Mouse (Mus musculus): Measurements from ENCODE around the gene Fam129b. TPM values are rescaled to one million over a fixed set of nuclear protein-coding genes. Genes with fewer than 3 reads are reported as not detected.

Fam129b gene
- total RNA-seq, 1 experiment = 90.0 TPM

DNA sequence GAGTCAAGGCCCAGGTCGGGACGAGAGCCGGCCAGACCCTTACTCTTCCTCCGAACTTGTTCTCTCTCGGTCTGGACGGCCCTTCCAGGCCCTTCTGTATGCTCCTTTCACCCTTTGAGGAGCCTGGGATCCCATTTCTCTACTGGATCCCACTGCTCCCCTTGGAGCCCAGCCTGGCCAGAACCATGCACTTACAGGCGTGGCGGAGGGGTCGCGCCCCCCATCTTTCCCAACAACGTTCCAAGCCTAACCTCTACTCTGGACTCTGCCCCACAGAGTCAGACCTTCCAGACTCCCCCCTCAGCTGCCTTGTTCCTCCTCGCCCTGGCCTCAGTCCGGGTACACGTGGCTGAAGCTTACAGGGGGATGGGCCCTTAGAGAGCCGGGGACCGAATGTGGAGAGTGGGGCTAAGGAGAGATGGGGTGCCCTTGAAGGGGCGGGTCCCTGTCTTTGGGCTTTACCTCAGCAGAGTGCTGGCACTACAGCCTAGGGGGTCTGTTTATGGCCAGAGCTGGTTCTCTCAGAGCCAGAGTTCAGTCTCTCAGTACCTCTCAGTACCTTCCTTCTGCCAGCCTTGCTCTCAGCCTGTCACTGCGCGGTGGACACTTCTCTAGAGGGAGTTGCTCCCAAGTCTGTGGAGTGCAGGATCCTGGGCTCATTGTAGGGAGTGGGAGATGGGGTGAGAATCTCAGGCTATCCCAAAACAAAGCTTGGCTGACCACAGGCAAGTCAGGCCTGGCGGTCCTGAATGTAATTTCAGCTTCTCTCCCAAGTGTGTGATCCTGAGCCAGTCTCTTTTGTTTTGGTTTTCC lies 782 bp downstream of the Fam129b start:
- no peak for DNase-seq (ENCODE audit: low read depth, low spot score)
- peak overlapping the region; percentile 72 to 92 for H3K4me3 ChIP-seq (ENCODE audit: insufficient read depth in 1 of 2, low read depth in 1 of 2, low read length in 2 of 2, poor library complexity in 1 of 2, severe bottlenecking in 1 of 2)
- in situ Hi-C loops (cut with MboI; ENCODE audit: low sequenced_read_pairs in 2 of 2, unreplicated experiment in 2 of 2) = no loop called here
- H3K27ac ChIP-seq (ENCODE audit: insufficient read depth, low read depth, low read length, poor library complexity, severe bottlenecking) = no peak overlapping the region
- TF ChIP-seq ZC3H11A (IDR thresholded peaks at IDR 0.05; ENCODE audit: borderline replicate concordance, low read depth, low read length) (no peak), MAFK (IDR thresholded peaks at IDR 0.05; ENCODE audit: insufficient read depth, low read depth, low read length) (no peak), HCFC1 (IDR thresholded peaks at IDR 0.05; ENCODE audit: borderline replicate concordance, insufficient read depth, low read length) (no peak), ZNF384 (IDR thresholded peaks at IDR 0.05; ENCODE audit: low read depth, low read length) (no peak), CHD2 (IDR thresholded peaks at IDR 0.05; ENCODE audit: low read depth, low read length) (no peak)
- H3K4me1 ChIP-seq (ENCODE audit: control insufficient read depth in 2 of 2, insufficient read depth in 2 of 2, low read length in 2 of 2, poor library complexity in 1 of 2) = peaks cover 19 to 40% of the 10 kb centered on the region in 2 experiments
- H3K36me3 ChIP-seq (ENCODE audit: control insufficient read depth, insufficient read depth, low read length, poor library complexity, severe bottlenecking) = no peaks in the 10 kb centered on the region
- H3K9me3 ChIP-seq (ENCODE audit: control insufficient read depth, insufficient read depth, low read depth, low read length) = no peaks in the 10 kb centered on the region
- peak overlapping the region; percentile 78 for H3K9ac ChIP-seq (ENCODE audit: insufficient read depth, low read depth, low read length, poor library complexity, severe bottlenecking)

DNA sequence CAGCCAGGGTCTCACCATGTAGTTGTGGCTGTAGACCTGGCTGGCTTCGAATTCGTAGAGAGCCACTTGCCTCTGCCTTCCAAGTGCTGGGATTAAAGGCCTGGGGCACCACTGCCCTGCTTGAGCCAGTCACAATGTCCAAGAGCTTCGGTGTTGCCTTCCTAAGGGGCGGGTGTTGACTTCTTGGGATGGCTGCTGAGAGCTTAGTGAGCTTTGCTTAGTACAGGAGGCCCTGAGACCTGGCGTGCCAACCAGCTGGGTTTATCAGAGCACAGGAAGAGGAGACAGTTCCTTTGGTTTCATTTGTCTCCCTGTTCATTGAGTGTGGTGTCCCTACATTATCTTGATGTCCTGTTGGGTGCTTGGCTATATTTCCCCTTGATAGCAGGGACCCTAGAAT lies 1.4 kb downstream of the Fam129b start:
- Histone ChIP-seq H3K9me3 (ENCODE audit: control insufficient read depth, insufficient read depth, low read depth, low read length) (no peaks in the 10 kb centered on the region), H3K9ac (ENCODE audit: insufficient read depth, low read depth, low read length, poor library complexity, severe bottlenecking) (peak overlapping the region; percentile 78; the same call in 1 of the 2 replicates), H3K27ac (ENCODE audit: insufficient read depth, low read depth, low read length, poor library complexity, severe bottlenecking) (no peak overlapping the region), H3K4me1 (ENCODE audit: control insufficient read depth in 2 of 2, insufficient read depth in 2 of 2, low read length in 2 of 2, poor library complexity in 1 of 2) (peaks cover 21 to 43% of the 10 kb centered on the region in 2 experiments), H3K36me3 (ENCODE audit: control insufficient read depth, insufficient read depth, low read length, poor library complexity, severe bottlenecking) (no peaks in the 10 kb centered on the region), H3K4me3 (ENCODE audit: insufficient read depth in 1 of 2, low read depth in 1 of 2, low read length in 2 of 2, poor library complexity in 1 of 2, severe bottlenecking in 1 of 2) (peak overlapping the region; percentile 72 to 92)
- DNase-seq (ENCODE audit: low read depth, low spot score) = no peak
- in situ Hi-C loops (cut with MboI; ENCODE audit: low sequenced_read_pairs in 2 of 2, unreplicated experiment in 2 of 2) = no loop called here
- TF ChIP-seq HCFC1 (IDR thresholded peaks at IDR 0.05; ENCODE audit: borderline replicate concordance, insufficient read depth, low read length) = no peak
- no peak for TF ChIP-seq ZNF384 (IDR thresholded peaks at IDR 0.05; ENCODE audit: low read depth, low read length)
- no peak for TF ChIP-seq ZC3H11A (IDR thresholded peaks at IDR 0.05; ENCODE audit: borderline replicate concordance, low read depth, low read length)
- no peak for TF ChIP-seq MAFK (IDR thresholded peaks at IDR 0.05; ENCODE audit: insufficient read depth, low read depth, low read length)
- no peak for TF ChIP-seq CHD2 (IDR thresholded peaks at IDR 0.05; ENCODE audit: low read depth, low read length)

DNA sequence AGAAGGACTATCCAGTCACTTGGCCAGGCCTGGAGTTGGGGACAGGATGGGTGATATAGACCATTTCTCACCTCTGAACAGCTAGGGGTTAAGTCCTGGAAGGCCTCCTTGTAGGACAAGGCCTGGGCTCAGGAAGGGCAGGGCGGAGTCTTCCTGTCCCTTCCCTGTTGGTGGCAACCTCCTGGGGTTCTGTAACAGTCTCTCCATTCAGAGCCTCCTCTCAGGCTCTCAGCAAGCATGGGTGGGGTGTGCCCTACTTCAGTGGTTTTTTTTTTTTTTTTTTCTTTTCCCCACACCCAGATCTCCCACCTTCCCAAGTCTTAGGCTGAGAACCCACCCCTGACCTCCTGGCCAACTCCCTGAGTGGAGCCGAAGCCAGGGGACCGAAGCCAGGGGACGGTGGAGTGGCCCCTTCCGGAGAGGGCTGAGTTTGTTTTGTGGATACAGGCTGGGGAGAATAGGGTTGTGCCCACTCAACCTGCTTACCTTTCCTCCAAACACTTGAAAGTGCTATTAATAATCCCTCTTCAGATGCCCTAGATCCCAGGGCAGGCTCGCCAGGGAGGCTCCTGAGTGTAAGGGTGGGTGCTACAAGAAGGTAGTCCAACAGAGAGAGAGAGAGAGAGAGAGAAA lies 2.0 kb downstream of the Fam129b start:
- Histone ChIP-seq H3K4me3 (ENCODE audit: insufficient read depth in 1 of 2, low read depth in 1 of 2, low read length in 2 of 2, poor library complexity in 1 of 2, severe bottlenecking in 1 of 2) (peak overlapping the region; percentile 72 to 92; a peak in 3 of 4 replicates), H3K27ac (ENCODE audit: insufficient read depth, low read depth, low read length, poor library complexity, severe bottlenecking) (no peak overlapping the region; the same call in 1 of the 2 replicates), H3K36me3 (ENCODE audit: control insufficient read depth, insufficient read depth, low read length, poor library complexity, severe bottlenecking) (no peaks in the 10 kb centered on the region), H3K9ac (ENCODE audit: insufficient read depth, low read depth, low read length, poor library complexity, severe bottlenecking) (peak overlapping the region; percentile 78; the same call in 1 of the 2 replicates), H3K4me1 (ENCODE audit: control insufficient read depth in 2 of 2, insufficient read depth in 2 of 2, low read length in 2 of 2, poor library complexity in 1 of 2) (peaks cover 21 to 45% of the 10 kb centered on the region in 2 experiments), H3K9me3 (ENCODE audit: control insufficient read depth, insufficient read depth, low read depth, low read length) (no peaks in the 10 kb centered on the region)
- in situ Hi-C loops (cut with MboI; ENCODE audit: low sequenced_read_pairs in 2 of 2, unreplicated experiment in 2 of 2) = no loop called here
- no peak for TF ChIP-seq CHD2 (IDR thresholded peaks at IDR 0.05; ENCODE audit: low read depth, low read length)
- TF ChIP-seq ZNF384 (IDR thresholded peaks at IDR 0.05; ENCODE audit: low read depth, low read length) = 0 out of 2 replicates have a peak, but pooled peaks have one; percentile 44
- no peak for DNase-seq (ENCODE audit: low read depth, low spot score)

DNA sequence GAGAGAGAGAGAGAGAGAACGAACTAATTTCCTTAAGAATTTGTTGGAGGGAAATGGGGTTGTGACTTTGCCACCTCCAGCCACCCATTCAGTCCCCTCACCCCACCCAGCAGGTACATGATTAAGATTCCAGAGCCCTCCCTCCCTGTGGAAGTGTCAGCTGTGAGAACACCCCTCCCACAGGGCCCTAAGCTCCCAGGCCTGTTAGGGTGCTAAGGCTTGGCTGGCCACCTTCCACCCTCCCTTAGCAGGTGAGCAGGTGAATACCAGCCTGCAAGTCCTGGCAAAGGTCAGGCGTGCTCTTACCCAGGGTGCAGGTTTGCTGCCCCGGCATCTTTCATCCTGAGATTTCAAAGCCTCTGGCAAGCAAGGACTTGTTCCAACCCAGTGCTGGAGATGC lies 2.5 kb downstream of the Fam129b start:
- Histone ChIP-seq H3K9ac (ENCODE audit: insufficient read depth, low read depth, low read length, poor library complexity, severe bottlenecking) (peak overlapping the region; percentile 46; the same call in 1 of the 2 replicates), H3K4me3 (ENCODE audit: insufficient read depth in 1 of 2, low read depth in 1 of 2, low read length in 2 of 2, poor library complexity in 1 of 2, severe bottlenecking in 1 of 2) (peak overlapping the region; percentile 72 to 92; a peak in 1 of 4 replicates), H3K36me3 (ENCODE audit: control insufficient read depth, insufficient read depth, low read length, poor library complexity, severe bottlenecking) (no peaks in the 10 kb centered on the region), H3K27ac (ENCODE audit: insufficient read depth, low read depth, low read length, poor library complexity, severe bottlenecking) (no peak overlapping the region), H3K4me1 (ENCODE audit: control insufficient read depth in 2 of 2, insufficient read depth in 2 of 2, low read length in 2 of 2, poor library complexity in 1 of 2) (peaks cover 21 to 48% of the 10 kb centered on the region in 2 experiments), H3K9me3 (ENCODE audit: control insufficient read depth, insufficient read depth, low read depth, low read length) (no peaks in the 10 kb centered on the region)
- no peak for DNase-seq (ENCODE audit: low read depth, low spot score)
- in situ Hi-C loops (cut with MboI; ENCODE audit: low sequenced_read_pairs in 2 of 2, unreplicated experiment in 2 of 2) = no loop called here
- no peak for TF ChIP-seq ZNF384 (IDR thresholded peaks at IDR 0.05; ENCODE audit: low read depth, low read length)
- no peak for TF ChIP-seq HCFC1 (IDR thresholded peaks at IDR 0.05; ENCODE audit: borderline replicate concordance, insufficient read depth, low read length)
- TF ChIP-seq ZC3H11A (IDR thresholded peaks at IDR 0.05; ENCODE audit: borderline replicate concordance, low read depth, low read length) = no peak
